Mouse (Mus musculus) c-Kit-positive CD71-negative TER-119-negative erythroid progenitor cells, embryonic 14.5 days (primary cell): ENCODE data around the gene Gm20388.

Experiments
- DNase-seq: peaks from one replicate; pipeline ENCODE4 v3.0.0-alpha.2; 2013; ENCODE audit warnings: low read depth

Gene Gm20388

DNA sequence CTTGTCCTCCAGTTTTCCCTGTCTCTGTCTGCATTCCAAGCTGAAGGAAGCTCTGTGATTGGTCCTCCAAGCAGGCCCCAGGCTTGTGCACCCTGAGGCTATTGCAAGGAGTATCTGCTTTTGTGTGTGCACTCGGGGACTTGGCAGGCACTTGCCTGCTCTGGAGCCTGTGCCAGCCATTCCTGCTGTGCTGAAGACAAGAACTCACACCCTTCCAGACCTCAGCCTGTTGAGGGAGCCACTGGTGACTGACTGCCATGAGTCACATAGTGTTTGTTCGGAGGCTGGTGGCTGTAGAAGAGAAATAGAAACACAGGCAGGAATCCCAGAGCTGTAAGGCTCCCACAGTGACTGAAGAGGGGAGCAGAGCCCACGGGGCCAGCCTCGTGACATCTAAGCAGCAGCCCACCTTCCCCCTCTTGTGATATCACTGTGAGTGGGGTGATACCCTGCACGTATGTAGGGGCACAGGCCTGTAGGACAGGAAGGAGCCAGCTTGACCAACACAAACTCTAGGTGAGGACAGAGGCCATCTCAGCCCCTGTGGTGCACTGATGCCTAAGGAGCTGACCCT, 50.0 kb downstream of the Gm20388 start:
- no peak for DNase-seq

DNA sequence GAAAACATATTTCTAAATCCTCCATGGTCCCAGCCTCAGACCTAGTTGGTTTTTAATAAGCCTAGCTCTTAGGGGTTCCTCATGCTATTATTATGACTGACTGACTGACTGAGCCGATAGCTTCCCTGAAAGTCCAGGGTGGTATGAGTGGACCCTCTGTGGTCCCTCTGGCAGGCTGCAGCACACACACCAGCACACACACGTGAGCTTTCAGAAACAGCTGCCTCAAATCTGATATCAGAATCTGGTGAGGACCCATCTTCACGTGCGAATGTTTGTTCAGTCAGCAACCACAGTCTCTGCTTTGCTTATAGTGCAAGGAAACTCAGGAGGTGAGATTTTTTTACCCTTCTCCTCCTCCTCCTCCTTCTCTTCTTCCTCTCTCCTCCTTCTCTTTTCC, 54.2 kb downstream of the Gm20388 start:
- DNase-seq = no peak

- no peak for DNase-seq
Observed at GRCm38 (mm10) chr8:119967435-119967834, 56.8 kb downstream of the Gm20388 start.

- no peak for DNase-seq
Observed at GRCm38 (mm10) chr8:119970169-119970568, 59.5 kb downstream of the Gm20388 start.

- peak; percentile 22 for DNase-seq
Observed at GRCm38 (mm10) chr8:119972558-119972957, 61.9 kb downstream of the Gm20388 start.

- DNase-seq = peak; percentile 13
Observed at GRCm38 (mm10) chr8:119978770-119979381, 68.2 kb downstream of the Gm20388 start.

DNA sequence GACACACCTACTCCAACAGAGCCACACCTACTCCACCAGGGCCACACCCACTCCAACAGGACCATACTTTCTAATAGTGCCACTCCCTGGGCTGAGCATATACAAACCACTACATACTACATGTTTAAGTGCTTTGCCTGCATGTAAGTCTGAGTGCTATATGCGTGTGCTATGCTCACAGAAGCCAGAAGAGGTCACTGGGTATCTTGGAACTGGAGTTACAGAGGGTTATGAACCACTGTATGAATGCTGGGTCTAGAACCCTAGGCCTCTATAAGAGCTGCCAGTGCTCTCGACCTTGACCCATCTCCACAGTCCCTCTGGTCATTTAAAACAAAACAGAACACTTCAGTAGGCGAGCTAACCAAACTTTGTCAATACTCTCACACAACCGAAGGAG, 70.6 kb downstream of the Gm20388 start:
- DNase-seq = no peak

- DNase-seq = no peak
Observed at GRCm38 (mm10) chr8:119984085-119984484, 73.4 kb downstream of the Gm20388 start.

DNA sequence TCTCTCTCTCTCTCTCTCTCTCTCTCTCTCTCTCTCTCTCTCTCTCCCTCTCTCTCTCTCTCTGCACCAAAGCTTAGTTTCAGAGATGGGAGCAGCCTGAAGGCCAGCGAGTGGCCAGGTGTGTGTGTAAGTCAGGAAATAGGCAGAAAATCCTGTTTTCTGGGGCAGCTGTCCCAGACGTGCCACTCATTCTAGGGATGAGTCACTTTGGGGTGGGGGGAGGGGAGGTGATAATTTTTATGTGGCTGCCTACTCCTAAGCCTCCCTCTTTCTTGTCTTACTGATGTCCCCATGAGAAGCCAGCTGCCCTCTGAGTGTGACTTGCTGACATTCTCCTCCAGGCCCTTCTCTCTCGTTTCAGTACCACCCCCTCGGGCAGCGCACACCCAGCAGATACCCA, 75.5 kb downstream of the Gm20388 start:
- no peak for DNase-seq

DNA sequence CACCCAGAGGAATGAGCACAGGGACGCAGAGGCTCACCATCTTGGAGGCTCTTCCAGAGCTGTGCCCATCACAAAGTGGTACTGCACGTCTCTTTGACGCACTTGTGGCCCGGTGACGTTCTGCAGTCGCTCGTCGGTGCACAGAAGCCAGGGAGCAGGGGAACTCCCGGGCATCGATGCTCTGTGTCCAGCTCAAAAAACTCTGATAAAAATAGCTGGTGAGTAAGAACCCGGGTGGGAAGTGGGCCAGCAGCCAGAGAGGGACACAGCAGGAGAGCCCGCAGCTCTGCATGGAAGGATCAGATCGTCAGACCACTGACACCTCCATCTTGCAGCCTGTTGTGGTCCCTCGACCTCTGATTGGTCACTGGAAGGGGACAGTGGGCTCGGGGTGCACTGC, 77.4 kb downstream of the Gm20388 start:
- DNase-seq = no peak

- DNase-seq = peak; percentile 64
Observed at GRCm38 (mm10) chr8:119992249-119992648, 81.6 kb downstream of the Gm20388 start, which contains the start of gene Crispld2. Gene Crispld2 (plus strand): TSS chr8:119992438.

- DNase-seq = no peak
Observed at GRCm38 (mm10) chr8:119994114-119994513, 83.5 kb downstream of the Gm20388 start.

DNA sequence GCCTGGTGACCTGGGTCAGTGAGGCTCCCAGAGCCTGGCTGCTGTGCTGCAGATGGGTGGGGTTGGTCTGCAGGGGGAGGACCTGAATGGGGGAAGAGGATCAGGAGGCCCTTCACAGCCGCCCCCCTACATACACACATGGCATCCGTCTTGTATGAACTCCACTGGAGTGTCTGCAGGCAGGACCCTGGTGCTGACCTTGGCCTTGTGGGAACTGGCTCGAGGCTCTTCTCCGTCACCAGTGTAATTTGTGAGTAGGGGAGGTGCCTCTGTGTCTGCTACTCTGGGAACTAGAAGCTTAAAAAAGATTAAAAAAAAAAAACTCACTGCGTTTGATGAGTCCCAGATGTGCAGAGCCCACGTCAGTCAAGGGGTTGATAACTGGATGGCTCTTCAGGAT, 83.9 kb downstream of the Gm20388 start:
- DNase-seq = no peak

GRCm38 (mm10) chr8:119997266-119997665, 86.6 kb downstream of the Gm20388 start:
- DNase-seq = no peak

DNA sequence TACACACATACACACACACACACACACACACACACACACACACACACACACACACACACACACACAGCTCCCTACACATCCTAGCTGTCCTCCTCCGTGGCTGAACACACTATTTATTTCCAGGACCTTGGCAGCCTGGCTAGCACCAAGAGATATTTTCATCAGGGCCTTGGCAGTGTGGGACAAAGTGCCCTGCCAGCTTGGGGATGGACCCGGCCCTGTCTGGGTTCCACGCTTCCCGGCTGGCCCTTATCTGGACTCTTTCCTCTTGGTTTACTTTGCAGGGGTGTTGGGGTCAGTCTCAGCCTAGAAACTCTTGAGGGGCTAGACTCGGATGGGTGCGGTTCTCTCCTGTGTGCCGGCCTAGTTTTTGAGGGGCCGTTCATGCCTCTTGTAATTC, 89.8 kb downstream of the Gm20388 start:
- no peak for DNase-seq

DNA sequence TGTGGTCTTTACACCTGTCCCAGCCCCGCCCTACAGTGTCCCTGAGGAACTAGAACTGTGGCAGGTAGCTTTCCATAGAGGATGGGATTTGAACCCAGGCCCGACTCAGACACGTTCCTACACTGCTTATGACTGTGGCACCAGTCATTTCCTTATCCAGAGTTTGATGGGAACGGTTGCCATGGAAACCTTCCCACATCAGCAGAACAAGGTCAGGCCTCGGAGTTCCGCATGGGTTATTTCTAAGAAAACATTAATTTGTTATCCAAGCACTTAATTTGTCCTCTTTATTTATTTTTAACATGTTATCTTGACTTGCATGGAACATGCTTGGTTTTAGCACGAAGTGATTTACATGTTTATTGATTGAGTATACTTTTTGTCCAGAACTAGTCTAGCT, 91.1 kb downstream of the Gm20388 start:
- DNase-seq = no peak

GRCm38 (mm10) chr8:120002348-120002747, 91.7 kb downstream of the Gm20388 start:
- DNase-seq = no peak

DNA sequence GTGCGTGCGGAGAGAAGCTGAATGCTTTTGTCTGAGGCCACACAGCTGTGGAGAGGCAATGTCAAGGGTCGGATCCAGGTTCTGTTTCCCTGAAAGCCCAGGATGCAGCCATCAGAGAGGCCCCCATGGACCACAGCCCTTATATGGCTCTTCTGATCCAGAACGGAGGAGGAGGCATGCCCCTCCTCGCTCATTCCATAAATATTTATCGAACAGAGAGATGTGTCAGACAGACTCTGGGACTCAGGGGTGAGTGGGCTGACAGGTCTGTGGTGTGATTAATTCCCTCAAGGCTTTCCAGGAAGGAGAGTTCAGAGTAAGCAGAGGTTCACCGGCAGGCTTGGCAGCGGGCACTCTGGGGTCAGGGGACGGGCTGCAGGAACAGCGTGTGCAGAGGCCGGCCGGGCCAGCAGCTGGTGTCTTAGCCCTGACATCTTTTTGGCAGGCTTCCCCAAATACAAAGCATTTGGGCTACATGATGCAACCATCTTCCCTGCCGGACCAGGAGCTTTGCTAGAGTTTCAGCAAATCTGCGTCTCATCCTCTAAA, 93.6 kb downstream of the Gm20388 start:
- no peak for DNase-seq

- DNase-seq = no peak
Observed at GRCm38 (mm10) chr8:120004705-120005381, 94.2 kb downstream of the Gm20388 start.

DNA sequence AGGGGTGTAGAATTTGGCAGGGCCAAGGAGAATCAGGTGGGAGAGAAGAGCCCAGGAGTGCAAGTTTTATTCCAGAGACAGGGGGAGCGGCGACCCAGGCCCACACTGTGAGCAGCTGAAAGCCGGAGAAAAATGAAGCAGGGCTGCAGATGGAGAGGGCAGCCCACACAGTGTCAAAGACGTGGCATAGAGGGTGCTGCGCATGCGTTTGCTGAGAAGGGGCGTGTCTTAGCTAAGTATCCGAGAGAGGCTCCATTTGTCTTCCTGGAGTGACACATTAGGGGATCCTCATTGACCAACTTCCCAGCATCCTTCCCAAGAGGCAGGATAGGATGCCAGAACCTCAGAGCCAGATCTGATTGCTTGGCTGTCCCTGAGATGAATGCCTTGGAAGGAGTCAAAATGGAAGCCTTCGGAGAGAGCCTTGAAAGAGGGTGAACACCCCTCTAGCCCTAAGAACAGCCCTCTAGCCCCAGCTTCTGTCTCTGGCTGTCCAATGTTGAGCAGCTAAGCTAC, 96.1 kb downstream of the Gm20388 start:
- no peak for DNase-seq

GRCm38 (mm10) chr8:120007178-120007577, 96.5 kb downstream of the Gm20388 start:
- DNase-seq = no peak

DNA sequence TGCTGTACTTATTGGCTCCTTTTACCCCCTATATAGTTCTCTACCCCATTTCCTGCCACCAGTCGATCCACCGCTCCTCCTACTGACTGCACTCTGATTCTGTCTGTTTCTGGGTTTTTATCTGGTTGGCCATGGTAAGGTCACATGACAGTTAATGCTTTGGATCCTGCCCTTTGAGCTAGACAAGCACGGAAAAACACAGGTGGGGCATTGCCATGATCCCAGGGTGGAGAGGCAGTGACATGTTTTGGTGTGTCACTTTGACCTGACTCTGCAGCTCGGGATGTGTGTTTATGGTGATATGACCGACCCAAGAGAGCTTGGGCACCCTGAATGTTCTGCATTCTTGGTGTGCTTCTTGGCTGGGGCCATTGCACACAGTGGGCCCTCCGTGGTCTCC, 98.6 kb downstream of the Gm20388 start:
- no peak for DNase-seq

DNA sequence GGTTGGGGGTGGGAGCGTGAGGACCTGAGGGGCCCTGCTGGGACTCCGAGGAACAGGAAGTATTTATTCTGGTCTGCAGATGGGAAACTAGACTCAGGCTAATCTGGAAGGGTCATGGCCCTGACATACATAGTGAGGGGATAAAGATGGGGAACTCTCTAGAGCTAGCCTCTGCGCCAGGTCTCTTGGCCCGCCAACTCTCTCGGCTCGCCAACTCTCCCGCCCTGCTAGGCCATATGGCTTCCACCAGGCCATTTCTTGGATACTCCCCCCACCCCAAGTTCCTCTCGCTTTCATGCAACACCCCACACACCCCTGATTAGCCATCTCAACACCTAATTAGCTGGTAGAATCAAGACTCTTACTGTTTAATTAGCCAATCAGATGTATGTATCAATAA, 101.8 kb downstream of the Gm20388 start:
- DNase-seq = no peak
